Mouse (Mus musculus) lung, postnatal 0 days (tissue): ENCODE measurements around the gene Micall2. TPM values are rescaled to one million over a fixed set of nuclear protein-coding genes. Genes with fewer than 3 reads are reported as not detected.
"Not testable (repeated sequence)": the region's sequence is repeated elsewhere in the genome, so short reads cannot be mapped to it uniquely, and the experiment has no call there.

Experiments
- ATAC-seq: fragments of 200-750 bp; cut with Nextera tagmentation; 2 replicates; pipeline ENCODE4 v1.8.0; 2017; ENCODE audit warnings: moderate library complexity
- DNase-seq: peaks from one replicate; pipeline ENCODE4 v3.0.0-alpha.2; 2016; ENCODE audit warnings: low spot score
- H3K27ac ChIP-seq: fragments of 300-500 bp; sonication (generic); 2 replicates; pipeline ENCODE4 v1.5.1; 2014; ENCODE audit warnings: antibody characterized with exemption, mild to moderate bottlenecking, low read length, mixed read lengths
- H3K27me3 ChIP-seq: fragments of 300-500 bp; sonication (generic); replicated peaks from 2 replicates; pipeline ENCODE4 v1.6.1; 2014; ENCODE audit warnings: low read length, mixed read lengths; ENCODE audit not compliant: insufficient read depth
- H3K36me3 ChIP-seq: fragments of 300-500 bp; sonication (generic); 2 replicates; pipeline ENCODE4 v1.6.1; 2014; ENCODE audit warnings: low read length, mixed read lengths; ENCODE audit not compliant: insufficient read depth
- H3K4me1 ChIP-seq: fragments of 300-500 bp; sonication (generic); 2 replicates; pipeline ENCODE4 v1.6.1; 2014; ENCODE audit warnings: antibody characterized with exemption, low read depth, low read length, mixed read lengths; ENCODE audit not compliant: insufficient read depth
- H3K4me2 ChIP-seq: fragments of 300-500 bp; sonication (generic); replicated peaks from 2 replicates; pipeline ENCODE4 v1.6.1; 2014; ENCODE audit warnings: low read depth, mild to moderate bottlenecking, low read length, moderate library complexity, mixed read lengths
- H3K4me3 ChIP-seq: fragments of 300-500 bp; sonication (generic); 2 replicates; pipeline ENCODE4 v1.5.1; 2014; ENCODE audit warnings: low read depth, low read length
- H3K9ac ChIP-seq: fragments of 300-500 bp; sonication (generic); replicated peaks from 2 replicates; pipeline ENCODE4 v1.6.1; 2014; ENCODE audit warnings: low read depth, mild to moderate bottlenecking
- H3K9me3 ChIP-seq: fragments of 300-500 bp; sonication (generic); 2 replicates; pipeline ENCODE4 v1.6.1; 2016; ENCODE audit warnings: low read length, mixed read lengths
- CTCF ChIP-seq: IDR thresholded peaks from 2 replicates; pipeline ENCODE4 v1.5.1; 2016; ENCODE audit warnings: antibody characterized with exemption, mild to moderate bottlenecking
- EP300 ChIP-seq: IDR thresholded peaks from 2 replicates; pipeline ENCODE4 v1.6.1; 2016; ENCODE audit warnings: antibody characterized with exemption, mild to moderate bottlenecking, control low read depth
- WGBS: fragments of 180-500 bp; shearing (Covaris S2); extraction: QIAGEN DNeasy Blood & Tissue Kit; methylation state at CpG from one replicate; pipeline ENCODE4 v1.1.7; 2014; 5-methylcytosine and 5-hydroxymethylcytosine counted together
- polyA plus RNA-seq: library from polyadenylated mRNA; unstranded; fragments of >200 nt; fragmentation: Nextera tagmentation; extraction: Ambion mirVana; gene quantifications from 2 replicates; pipeline ENCODE4 v1.2.1, GENCODE M21; 2015

Gene Micall2
- polyA plus RNA-seq, 1 experiment from 2014 or later, result 2.7 TPM

DNA sequence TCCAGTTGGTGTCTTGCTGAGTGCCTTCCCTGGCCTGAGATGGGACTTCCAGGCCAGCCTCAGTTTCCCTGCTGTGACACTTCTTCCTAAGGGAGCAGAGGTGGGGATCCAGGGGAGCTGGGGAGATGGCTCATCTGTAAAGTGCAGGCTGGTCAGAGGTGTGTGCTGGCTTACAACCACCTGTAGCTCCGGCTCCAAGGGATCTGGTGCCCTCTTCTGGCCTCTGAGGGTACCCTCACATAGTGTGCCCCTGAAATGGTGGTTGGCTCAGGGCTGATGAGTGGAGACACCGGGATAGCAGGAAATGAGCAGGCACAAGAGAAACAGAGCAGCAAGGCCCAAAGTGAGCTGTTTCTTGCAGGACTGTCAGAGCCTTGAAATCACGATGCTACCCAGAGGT lies 9.6 kb upstream of the Micall2 start:
- TF ChIP-seq EP300 (no peak), CTCF (peak; percentile 89)
- ATAC-seq (peak; percentile 83), DNase-seq (peak; percentile 71)
- H3K27ac ChIP-seq, result no peak overlapping the region
- H3K36me3 ChIP-seq, result no peaks in the 10 kb centered on the region
- H3K9me3 ChIP-seq, result no peaks in the 10 kb centered on the region
- H3K4me1 ChIP-seq, result no peaks in the 10 kb centered on the region
- no peaks in the 10 kb centered on the region for H3K27me3 ChIP-seq
- no peak overlapping the region for H3K4me2 ChIP-seq
- H3K9ac ChIP-seq, result no peak overlapping the region
- H3K4me3 ChIP-seq, result no peak overlapping the region
- 7% methylated on average over 3 of the region's 3 CpGs for WGBS

DNA sequence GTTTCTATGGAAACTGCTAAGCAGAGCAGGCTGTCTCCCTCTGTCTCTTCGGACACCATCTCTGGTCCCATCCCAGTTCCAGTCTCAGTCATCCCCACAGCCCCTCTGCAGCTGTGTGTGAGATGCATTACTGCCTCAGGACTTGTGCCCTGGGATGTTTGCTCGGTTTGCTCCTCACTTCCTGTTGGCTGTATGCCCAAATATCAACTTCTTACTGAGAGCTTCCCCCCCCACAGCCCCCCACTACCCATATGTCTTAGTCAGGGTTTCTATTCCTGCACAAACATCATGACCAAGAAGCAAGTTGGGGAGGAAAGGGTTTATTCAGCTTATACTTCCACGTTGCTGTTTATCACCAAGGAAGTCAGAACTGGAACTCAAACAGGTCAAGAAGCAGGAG lies 6.5 kb upstream of the Micall2 start:
- not testable (repeated sequence) for H3K4me1 ChIP-seq, H3K9me3 ChIP-seq, H3K27ac ChIP-seq, ATAC-seq, H3K27me3 ChIP-seq, DNase-seq, H3K36me3 ChIP-seq, H3K4me3 ChIP-seq, H3K4me2 ChIP-seq, H3K9ac ChIP-seq
- 32% methylated on average over 3 of the region's 3 CpGs for WGBS

DNA sequence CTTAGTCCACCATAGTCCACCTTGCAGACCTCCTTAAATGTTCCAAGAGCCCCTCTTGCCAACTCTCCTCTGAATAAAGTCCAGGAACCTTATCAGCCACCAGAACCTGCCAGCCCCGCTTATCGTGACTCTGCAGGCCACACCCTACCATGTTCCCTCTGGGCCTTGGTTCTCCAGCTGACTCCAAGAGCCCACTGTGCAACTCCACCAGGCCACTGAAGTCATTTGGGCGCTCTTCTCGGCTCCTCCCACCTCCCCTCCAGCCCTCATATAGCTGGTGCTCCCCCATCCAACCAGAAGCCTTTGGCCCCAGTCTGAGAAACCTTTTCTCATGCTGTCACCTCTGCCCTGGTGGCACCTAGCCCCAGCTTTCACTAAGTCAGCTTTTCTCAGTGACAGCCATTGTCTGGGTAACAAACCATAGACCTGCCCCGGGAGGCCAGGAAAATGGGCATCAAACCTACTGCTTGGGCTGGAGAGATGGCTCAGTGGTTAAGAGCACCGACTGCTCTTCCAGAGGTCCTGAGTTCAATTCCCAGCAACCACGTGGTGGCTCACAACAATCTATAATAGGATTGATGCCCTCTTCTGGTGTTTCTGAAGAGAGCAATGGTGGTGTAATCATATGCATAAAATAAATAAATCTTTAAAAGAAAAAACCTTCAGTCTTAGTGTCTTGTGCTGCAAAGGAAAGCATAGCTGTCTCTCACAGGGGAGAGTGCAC lies 2.6 kb upstream of the Micall2 start:
- no peak overlapping the region for H3K4me3 ChIP-seq
- H3K27ac ChIP-seq, result no peak overlapping the region
- H3K9me3 ChIP-seq, result no peaks in the 10 kb centered on the region
- H3K4me1 ChIP-seq, result peaks cover 12% of the 10 kb centered on the region
- H3K27me3 ChIP-seq, result no peaks in the 10 kb centered on the region
- no peak overlapping the region for H3K4me2 ChIP-seq
- H3K9ac ChIP-seq, result no peak overlapping the region
- WGBS, result 60% methylated on average over 7 of the region's 7 CpGs
- no peaks in the 10 kb centered on the region for H3K36me3 ChIP-seq
- TF ChIP-seq CTCF, result no peak
- no peak for TF ChIP-seq EP300
- DNase-seq, result no peak
- no peak for ATAC-seq

DNA sequence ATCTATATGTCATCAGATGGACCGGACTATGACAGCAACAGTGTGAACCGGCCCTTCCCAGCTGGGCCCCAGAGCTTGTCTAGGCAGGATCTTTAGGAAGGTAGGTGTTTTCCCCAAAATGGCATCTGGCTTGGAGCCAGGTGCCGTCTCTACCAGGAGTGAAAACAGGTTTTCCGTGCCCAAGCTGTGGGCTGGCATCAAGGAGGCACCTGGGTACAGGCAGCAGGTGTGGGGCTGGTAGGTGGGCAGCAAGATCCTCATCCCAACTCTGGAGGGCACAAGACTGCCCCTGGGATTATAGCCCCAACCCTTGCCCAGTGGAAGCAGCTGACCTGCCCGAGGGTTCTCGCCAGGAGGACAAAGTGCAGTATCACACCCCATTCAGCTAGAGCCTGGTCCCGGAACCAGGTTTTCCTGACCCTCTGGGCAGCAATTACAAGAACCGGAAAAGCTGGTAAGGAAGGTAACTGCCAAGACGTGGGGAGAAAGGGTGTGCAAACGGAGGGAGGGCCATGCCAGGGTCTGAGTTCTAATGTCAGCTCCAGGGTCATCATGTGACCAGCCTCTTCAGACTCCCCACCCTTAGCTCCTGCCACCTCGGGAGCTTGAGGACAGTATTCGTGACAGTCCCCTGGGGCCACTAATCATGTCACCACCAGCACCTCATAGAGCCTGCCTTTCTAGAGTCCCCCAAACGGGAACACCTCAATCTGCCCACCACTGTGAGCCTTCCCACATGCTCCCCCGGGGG lies 1.9 kb upstream of the Micall2 start:
- TF ChIP-seq CTCF (no peak), EP300 (no peak)
- 64% methylated on average over 14 of the region's 14 CpGs for WGBS
- ATAC-seq (no peak), DNase-seq (peak; percentile 36)
- Histone ChIP-seq H3K4me3 (no peak overlapping the region), H3K9ac (no peak overlapping the region), H3K9me3 (no peaks in the 10 kb centered on the region), H3K4me2 (no peak overlapping the region), H3K27ac (no peak overlapping the region), H3K27me3 (no peaks in the 10 kb centered on the region), H3K4me1 (peaks cover 19% of the 10 kb centered on the region), H3K36me3 (no peaks in the 10 kb centered on the region)

DNA sequence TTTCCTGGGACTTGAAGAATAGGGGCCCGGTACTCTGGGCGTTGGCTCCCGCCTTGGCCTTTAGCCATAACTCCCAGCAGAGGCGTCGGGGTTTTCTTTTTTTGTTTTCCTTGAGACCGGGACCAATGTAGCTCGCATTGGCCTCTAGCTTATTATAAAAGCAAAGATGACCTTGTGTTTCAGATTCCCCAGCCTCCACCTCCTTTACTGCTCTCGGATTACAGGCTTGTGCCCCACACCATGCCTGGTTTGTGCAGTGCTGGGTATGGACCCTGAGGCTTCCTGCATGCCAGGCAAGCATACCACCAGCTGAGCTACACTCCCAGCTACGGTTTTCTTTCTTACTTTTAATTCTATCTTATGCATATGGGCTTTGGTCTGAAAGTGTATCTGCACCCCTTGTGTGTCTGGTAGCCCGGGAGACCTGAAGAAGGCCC lies 386 bp upstream of the Micall2 start:
- TF ChIP-seq EP300 (0 out of 2 replicates have a peak, but pooled peaks have one; percentile 25), CTCF (no peak)
- DNase-seq, result no peak
- Histone ChIP-seq H3K27ac (peak overlapping the region; percentile 45; the same call in 1 of the 2 replicates), H3K4me2 (peak overlapping the region; percentile 98; the same call in 1 of the 2 replicates), H3K9me3 (no peaks in the 10 kb centered on the region), H3K4me1 (peaks cover 27% of the 10 kb centered on the region), H3K4me3 (peak overlapping the region; percentile 50; the same call in 1 of the 2 replicates), H3K27me3 (no peaks in the 10 kb centered on the region), H3K36me3 (no peaks in the 10 kb centered on the region), H3K9ac (no peak overlapping the region)
- peak; percentile 15 for ATAC-seq
- 10% methylated on average over 10 of the region's 10 CpGs for WGBS

GRCm38 (mm10) chr5:139734746-139735145 lies 1.4 kb downstream of the Micall2 start:
- TF ChIP-seq CTCF, result no peak
- no peak for TF ChIP-seq EP300
- Histone ChIP-seq H3K4me1 (peaks cover 34% of the 10 kb centered on the region), H3K4me3 (no peak overlapping the region), H3K4me2 (peak overlapping the region; percentile 98), H3K9me3 (no peaks in the 10 kb centered on the region), H3K27me3 (no peaks in the 10 kb centered on the region), H3K9ac (no peak overlapping the region), H3K27ac (no peak overlapping the region), H3K36me3 (no peaks in the 10 kb centered on the region)
- WGBS, result 65% methylated on average over 7 of the region's 7 CpGs
- ATAC-seq (no peak), DNase-seq (no peak)
